Mouse (Mus musculus): ENCODE results near the gene Prlr. TPM values are rescaled to one million over a fixed set of nuclear protein-coding genes. Genes with fewer than 3 reads are reported as not detected.
A peak's percentile ranks its signal among the peaks of the same experiment; 100 is the strongest.

Prlr gene
- total and polyA plus RNA-seq, 3 experiments = 1.1 to 5.5 (median 3.0) TPM

DNA sequence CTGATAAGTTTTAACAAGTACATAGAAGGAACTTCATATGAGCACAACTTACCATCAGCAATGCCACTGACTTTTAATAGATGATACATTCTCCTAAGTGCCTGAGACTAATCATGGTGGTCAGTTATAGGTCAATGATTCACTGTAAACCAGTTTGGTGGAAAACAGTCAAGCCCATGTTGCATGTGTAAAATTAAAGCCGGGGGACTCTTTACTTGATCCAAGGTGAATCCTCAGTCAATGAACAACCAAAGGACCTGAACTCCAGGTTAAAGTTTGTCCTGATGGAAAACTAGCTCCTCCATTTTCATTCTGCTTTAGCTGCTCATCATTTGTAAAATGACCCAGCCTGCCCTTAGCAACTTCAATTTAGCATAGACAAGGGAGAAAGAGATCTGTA is 155.5 kb downstream of the Prlr start:
- no peaks in the 10 kb centered on the region for H3K4me1 ChIP-seq (ENCODE audit: control insufficient read depth, insufficient read depth, low read length)
- H3K27me3 ChIP-seq (ENCODE audit: control insufficient read depth, insufficient read depth, low read length) = no peaks in the 10 kb centered on the region
- TF ChIP-seq POLR2A (IDR thresholded peaks at IDR 0.05; ENCODE audit: insufficient read depth, low read depth, low read length) = no peak
- no peak for TF ChIP-seq EP300 (IDR thresholded peaks at IDR 0.05; ENCODE audit: insufficient read depth, low read depth, low read length)
- no peak for TF ChIP-seq CTCF (IDR thresholded peaks at IDR 0.05)
- no peaks in the 10 kb centered on the region for H3K79me2 ChIP-seq (replicated peaks; ENCODE audit: control insufficient read depth, insufficient read depth, low read length)
- no peak overlapping the region for H3K4me3 ChIP-seq
- no peak overlapping the region for H3K27ac ChIP-seq
- WGBS = 97% methylated on average over 1 of the region's 1 CpGs
- no peak overlapping the region for H3K9ac ChIP-seq (ENCODE audit: low read depth, low read length)
- no peaks in the 10 kb centered on the region for H3K36me3 ChIP-seq (ENCODE audit: control insufficient read depth, insufficient read depth, low read length)
- DNase-seq = no peak
- intact Hi-C loops (cut with DNase I) = no loop called here

DNA sequence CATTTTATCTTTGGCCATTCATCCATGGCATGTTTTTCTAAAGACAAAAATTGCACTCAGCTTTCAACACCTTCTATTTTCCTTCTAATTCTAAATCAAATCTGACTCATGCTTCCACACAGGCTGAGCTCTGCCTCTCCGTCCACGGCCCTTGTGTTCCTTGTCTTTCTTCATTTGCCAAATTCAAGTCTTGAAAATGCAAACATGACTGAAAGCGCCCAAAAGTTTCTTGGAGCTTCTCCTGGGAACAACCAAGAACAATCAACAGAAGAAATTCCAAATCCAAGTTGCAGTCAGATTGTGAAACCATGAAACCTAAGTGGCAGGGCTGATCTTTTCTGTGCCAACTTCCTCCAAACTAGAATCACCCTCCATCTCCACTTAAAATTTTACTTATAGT is 161.6 kb downstream of the Prlr start:
- H3K9ac ChIP-seq (ENCODE audit: low read depth, low read length) = no peak overlapping the region
- TF ChIP-seq POLR2A (IDR thresholded peaks at IDR 0.05; ENCODE audit: insufficient read depth, low read depth, low read length) (no peak), EP300 (IDR thresholded peaks at IDR 0.05; ENCODE audit: insufficient read depth, low read depth, low read length) (no peak), CTCF (IDR thresholded peaks at IDR 0.05) (no peak)
- intact Hi-C loops (cut with DNase I) = no loop called here
- WGBS = 55% methylated on average over 3 of the region's 3 CpGs
- no peaks in the 10 kb centered on the region for H3K27me3 ChIP-seq (ENCODE audit: control insufficient read depth, insufficient read depth, low read length)
- H3K27ac ChIP-seq = no peak overlapping the region
- H3K4me3 ChIP-seq = no peak overlapping the region
- peak in 1 of 2 experiments; percentile 6 for DNase-seq
- no peaks in the 10 kb centered on the region for H3K79me2 ChIP-seq (replicated peaks; ENCODE audit: control insufficient read depth, insufficient read depth, low read length)
- H3K4me1 ChIP-seq (ENCODE audit: control insufficient read depth, insufficient read depth, low read length) = no peaks in the 10 kb centered on the region
- H3K36me3 ChIP-seq (ENCODE audit: control insufficient read depth, insufficient read depth, low read length) = no peaks in the 10 kb centered on the region

DNA sequence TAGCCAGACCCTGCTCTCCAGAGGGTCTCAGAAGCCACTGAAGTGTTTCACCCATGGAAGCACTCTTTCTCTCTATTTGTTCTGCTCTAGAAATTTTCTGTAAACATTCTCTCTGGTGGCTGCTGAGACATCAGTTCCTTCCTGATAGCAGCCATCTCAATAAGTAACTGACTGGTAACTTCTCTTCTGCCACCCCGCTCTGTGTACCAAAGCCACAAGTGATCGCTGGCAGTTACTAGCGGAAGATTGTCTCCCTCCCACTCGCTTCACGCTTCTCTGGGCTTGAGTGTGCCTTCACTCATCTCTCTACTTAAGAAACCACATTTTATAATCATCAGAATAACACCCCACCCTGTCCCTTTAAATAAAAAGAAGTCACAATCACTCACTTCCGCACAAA is 170.0 kb downstream of the Prlr start:
- Histone ChIP-seq H3K36me3 (ENCODE audit: control insufficient read depth, insufficient read depth, low read length) (no peaks in the 10 kb centered on the region), H3K79me2 (replicated peaks; ENCODE audit: control insufficient read depth, insufficient read depth, low read length) (no peaks in the 10 kb centered on the region), H3K4me3 (no peak overlapping the region), H3K9ac (ENCODE audit: low read depth, low read length) (no peak overlapping the region), H3K4me1 (ENCODE audit: control insufficient read depth, insufficient read depth, low read length) (no peaks in the 10 kb centered on the region), H3K27ac (no peak overlapping the region), H3K27me3 (ENCODE audit: control insufficient read depth, insufficient read depth, low read length) (no peaks in the 10 kb centered on the region)
- no peak for DNase-seq
- 90% methylated on average over 6 of the region's 6 CpGs for WGBS
- intact Hi-C loops (cut with DNase I) = no loop called here
- no peak for TF ChIP-seq POLR2A (IDR thresholded peaks at IDR 0.05; ENCODE audit: insufficient read depth, low read depth, low read length)
- TF ChIP-seq CTCF (IDR thresholded peaks at IDR 0.05) = no peak
- TF ChIP-seq EP300 (IDR thresholded peaks at IDR 0.05; ENCODE audit: insufficient read depth, low read depth, low read length) = no peak

DNA sequence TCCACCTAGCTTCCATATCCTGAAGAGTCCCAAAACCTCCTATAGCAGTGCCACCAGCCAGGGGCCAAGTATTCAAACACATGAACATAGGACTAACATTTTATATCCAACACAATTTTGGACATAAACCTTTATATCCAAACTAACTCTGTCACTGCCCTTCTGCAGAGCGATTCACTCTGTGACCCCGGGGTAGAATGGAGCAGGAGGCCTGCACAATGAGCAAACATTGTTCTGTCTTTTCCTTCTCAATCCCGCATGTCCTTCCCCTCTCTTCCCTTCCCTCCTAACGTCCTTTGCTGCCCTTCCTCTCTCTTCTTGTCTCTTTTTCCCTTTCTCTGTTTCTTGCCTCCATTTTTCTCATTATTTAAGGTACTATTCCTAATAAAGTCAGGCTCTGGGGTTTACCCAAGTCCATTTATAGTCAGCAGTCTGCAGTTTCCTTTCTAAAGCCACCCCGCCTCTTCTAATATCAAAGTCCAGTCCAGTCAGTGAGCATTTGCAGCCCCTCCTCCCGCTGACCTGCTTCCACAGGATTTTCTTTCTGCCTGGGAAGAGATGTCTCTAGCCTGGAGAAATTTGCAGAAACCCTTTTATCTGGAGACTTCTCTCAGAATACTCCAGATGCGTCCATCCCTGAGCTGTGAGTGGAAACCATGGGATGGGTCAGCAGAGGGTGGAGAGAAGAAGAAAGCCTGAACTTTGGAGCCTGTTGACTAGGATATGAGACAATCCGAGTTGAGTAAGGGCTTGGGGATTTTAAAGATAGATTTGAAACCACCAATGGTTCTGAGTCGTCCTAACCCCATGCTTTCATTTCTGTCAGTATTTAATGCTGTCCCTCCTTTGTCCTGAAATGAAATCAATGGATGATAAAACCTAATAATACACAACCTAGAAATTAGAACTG is 181.3 kb downstream of the Prlr start, which contains the start of gene Agxt2:
Gene Agxt2 (plus strand): TSS at position 494 of the 910 bp plus-strand sequence.
- no peak within 1 kb of the TSS for H3K27ac ChIP-seq
- H3K4me1 ChIP-seq (ENCODE audit: control insufficient read depth, insufficient read depth, low read length) = no peaks in the 10 kb centered on the region
- no peaks in the 10 kb centered on the region for H3K27me3 ChIP-seq (ENCODE audit: control insufficient read depth, insufficient read depth, low read length)
- intact Hi-C loops (cut with DNase I) = no loop called here
- H3K79me2 ChIP-seq (replicated peaks; ENCODE audit: control insufficient read depth, insufficient read depth, low read length) = no peaks in the 10 kb centered on the region
- no peak for DNase-seq
- H3K4me3 ChIP-seq = no peak within 1 kb of the TSS
- WGBS = 63% methylated on average over 9 of the region's 9 CpGs
- no peaks in the 10 kb centered on the region for H3K36me3 ChIP-seq (ENCODE audit: control insufficient read depth, insufficient read depth, low read length)
- TF ChIP-seq POLR2A (IDR thresholded peaks at IDR 0.05; ENCODE audit: insufficient read depth, low read depth, low read length) (no peak), CTCF (IDR thresholded peaks at IDR 0.05) (no peak), EP300 (IDR thresholded peaks at IDR 0.05; ENCODE audit: insufficient read depth, low read depth, low read length) (no peak)
- H3K9ac ChIP-seq (ENCODE audit: low read depth, low read length) = no peak within 1 kb of the TSS

DNA sequence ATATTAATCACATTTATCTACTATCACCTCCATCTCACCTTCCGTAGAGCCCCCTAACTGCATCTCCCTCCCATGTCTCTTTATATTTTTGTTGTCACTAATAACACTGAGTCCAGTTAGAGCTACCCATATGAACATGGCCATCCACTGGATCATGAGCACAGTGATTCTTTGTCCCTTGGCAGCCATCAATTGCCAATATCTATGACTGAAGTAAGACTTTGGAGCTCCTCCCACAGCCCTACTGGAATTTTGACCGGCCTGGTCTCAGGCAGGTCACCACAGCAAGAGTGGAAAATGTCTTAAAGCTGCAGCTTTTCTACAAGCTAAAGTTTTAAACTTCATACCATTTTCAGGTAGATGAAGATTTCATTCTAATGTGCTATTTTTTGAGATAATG is 189.3 kb downstream of the Prlr start:
- no peak for TF ChIP-seq POLR2A (IDR thresholded peaks at IDR 0.05; ENCODE audit: insufficient read depth, low read depth, low read length)
- TF ChIP-seq EP300 (IDR thresholded peaks at IDR 0.05; ENCODE audit: insufficient read depth, low read depth, low read length) = no peak
- no peak for TF ChIP-seq CTCF (IDR thresholded peaks at IDR 0.05)
- 78% methylated on average over 2 of the region's 2 CpGs for WGBS
- intact Hi-C loops (cut with DNase I) = no loop called here
- Histone ChIP-seq H3K4me3 (no peak overlapping the region), H3K79me2 (replicated peaks; ENCODE audit: control insufficient read depth, insufficient read depth, low read length) (no peaks in the 10 kb centered on the region), H3K27me3 (ENCODE audit: control insufficient read depth, insufficient read depth, low read length) (no peaks in the 10 kb centered on the region), H3K9ac (ENCODE audit: low read depth, low read length) (no peak overlapping the region), H3K36me3 (ENCODE audit: control insufficient read depth, insufficient read depth, low read length) (no peaks in the 10 kb centered on the region), H3K27ac (no peak overlapping the region), H3K4me1 (ENCODE audit: control insufficient read depth, insufficient read depth, low read length) (no peaks in the 10 kb centered on the region)
- no peak for DNase-seq

DNA sequence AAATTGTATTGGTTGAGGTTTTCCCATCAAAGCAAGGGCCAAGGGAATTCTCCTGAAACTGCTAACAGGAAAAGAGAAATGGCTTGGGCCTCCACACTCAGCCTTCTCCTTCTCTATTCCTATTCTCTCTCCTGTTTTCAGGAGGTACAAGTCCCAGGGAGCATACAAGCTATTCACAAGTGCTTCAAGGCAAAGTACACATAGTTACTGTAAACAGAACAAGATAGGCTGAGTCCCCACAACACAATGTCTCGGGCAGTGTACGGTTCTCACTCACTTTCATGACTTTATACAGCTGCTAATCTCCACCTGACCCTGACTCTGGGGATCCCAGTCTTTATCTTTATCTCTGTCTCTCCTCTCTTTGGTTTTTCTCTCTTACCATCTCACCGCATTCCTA is 198.4 kb downstream of the Prlr start:
- intact Hi-C loops (cut with DNase I) = no loop called here
- H3K27me3 ChIP-seq (ENCODE audit: control insufficient read depth, insufficient read depth, low read length) = no peaks in the 10 kb centered on the region
- no peaks in the 10 kb centered on the region for H3K4me1 ChIP-seq (ENCODE audit: control insufficient read depth, insufficient read depth, low read length)
- TF ChIP-seq POLR2A (IDR thresholded peaks at IDR 0.05; ENCODE audit: insufficient read depth, low read depth, low read length) = no peak
- no peak for TF ChIP-seq CTCF (IDR thresholded peaks at IDR 0.05)
- no peak for TF ChIP-seq EP300 (IDR thresholded peaks at IDR 0.05; ENCODE audit: insufficient read depth, low read depth, low read length)
- H3K79me2 ChIP-seq (replicated peaks; ENCODE audit: control insufficient read depth, insufficient read depth, low read length) = no peaks in the 10 kb centered on the region
- 33% methylated on average over 3 of the region's 3 CpGs for WGBS
- no peak for DNase-seq
- H3K9ac ChIP-seq (ENCODE audit: low read depth, low read length) = no peak overlapping the region
- H3K27ac ChIP-seq = no peak overlapping the region
- no peak overlapping the region for H3K4me3 ChIP-seq
- no peaks in the 10 kb centered on the region for H3K36me3 ChIP-seq (ENCODE audit: control insufficient read depth, insufficient read depth, low read length)

All from heart, adult 2 months (tissue).